Mouse (Mus musculus) monocyte, adult 59 days (primary cell): Measurements from ENCODE around the gene 4930519P11Rik. TPM values are rescaled to one million over a fixed set of nuclear protein-coding genes. Genes with fewer than 3 reads are reported as not detected.

Experiments
- total RNA-seq, 2 experiments: library from RNA; stranded (reverse); gene quantifications; one replicate each; pipeline ENCODE4 v1.2.4; 2023

4930519P11Rik gene
- not detected for total RNA-seq

DNA sequence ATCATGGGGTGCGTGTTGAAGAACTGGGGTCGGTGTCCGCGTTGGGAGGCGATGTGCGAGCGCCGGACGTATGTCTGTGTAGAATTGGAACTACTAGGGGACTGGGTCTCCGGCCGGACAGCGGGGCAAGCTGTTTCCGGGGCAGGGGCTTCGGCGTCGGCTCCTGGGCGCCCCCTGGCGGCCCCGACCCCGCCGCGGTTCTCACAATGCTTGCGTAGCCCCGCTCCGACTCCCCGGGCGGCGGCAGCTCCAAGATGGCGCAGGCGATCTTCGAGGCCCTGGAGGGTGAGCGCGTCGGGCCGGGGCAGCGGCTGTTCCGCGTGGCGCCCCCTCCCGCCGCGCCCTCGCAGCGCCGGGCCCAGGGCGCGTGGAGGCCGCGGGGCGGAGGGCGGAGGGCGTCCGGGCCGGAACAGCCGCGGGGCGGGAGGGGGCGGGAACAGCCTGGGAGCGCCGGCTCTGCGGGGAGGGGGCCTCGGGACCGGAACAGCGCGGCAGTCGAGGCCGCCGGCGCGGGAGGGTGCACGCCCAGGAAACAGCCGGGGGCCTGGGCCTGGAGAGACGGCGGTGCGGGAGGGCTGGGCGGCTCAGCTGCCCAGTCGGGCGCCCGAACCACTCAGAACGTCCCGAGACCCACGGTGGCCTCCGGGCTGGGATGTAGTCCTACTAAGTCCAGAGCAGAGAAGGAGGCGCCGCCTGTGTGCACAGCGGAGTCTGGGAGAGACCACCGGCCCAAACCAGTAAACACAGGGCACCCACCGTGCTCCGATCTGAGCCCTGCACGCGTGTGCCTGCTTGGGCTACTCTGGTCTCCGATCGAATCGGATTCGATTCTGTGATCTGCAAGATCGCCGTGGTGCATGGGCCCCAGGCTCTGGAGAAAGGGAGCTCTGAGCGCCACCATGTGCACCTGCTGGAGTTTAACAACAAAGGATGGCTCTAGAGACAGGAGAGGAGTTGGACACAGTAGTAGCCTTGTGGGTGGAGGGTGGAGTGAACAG, at the start of gene 4930519P11Rik, which contains the start of gene Zfp341:
Gene 4930519P11Rik (minus strand): TSS at position 320 of the 998 bp plus-strand sequence.
Gene Zfp341 (plus strand): TSS at position 180 of the 998 bp plus-strand sequence.

DNA sequence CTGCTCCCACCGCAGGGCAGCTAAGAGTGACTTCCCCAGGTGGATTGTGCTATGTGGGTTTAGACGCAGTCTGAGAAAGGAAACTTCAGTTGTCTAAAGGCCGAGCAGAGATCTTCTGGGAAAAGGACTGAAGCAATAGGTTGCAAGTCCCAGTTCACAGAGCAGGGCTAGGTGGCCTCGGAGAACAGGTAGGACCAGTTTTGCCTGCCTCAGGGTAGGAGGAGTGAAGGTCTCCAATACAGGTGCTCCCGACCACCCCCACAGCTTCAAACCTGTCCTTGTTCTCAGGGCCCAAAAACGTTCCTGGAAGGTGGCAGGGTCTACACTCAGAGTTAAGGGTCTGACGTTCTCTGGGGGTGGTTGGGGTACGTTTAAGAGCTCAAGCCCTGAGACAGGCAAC, 38.1 kb upstream of the 4930519P11Rik start, which contains the start of gene Chmp4b:
Gene Chmp4b (plus strand): TSS at position 343 of the 400 bp plus-strand sequence.

DNA sequence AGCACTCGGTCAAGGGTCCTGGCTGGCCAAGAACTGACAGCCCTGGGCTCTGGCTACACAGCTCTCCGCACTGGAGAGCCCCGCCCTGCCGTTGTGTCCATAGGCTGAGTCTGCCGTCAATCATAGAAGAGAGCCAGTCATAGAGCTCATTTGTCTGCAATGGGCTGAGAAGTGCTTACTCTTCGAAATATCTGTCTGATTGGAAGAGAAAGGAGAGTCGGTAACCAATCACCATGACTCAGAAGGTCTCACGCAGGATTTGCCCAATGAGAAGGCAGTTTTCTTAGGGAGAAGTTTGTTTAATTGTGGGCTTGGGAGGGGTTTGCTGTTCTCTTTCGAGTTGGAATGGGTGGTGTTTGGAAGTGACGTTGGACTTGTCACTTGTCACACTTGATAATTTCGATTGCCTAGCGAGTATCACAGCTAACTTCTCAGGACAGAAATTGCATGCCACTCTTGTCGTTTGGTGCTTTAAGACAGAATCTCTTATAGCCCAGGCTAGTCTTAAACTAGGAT, 9.5 kb downstream of the 4930519P11Rik start, which contains the start of gene Pxmp4:
Gene Pxmp4 (minus strand): TSS at position 71 of the 516 bp plus-strand sequence.

DNA sequence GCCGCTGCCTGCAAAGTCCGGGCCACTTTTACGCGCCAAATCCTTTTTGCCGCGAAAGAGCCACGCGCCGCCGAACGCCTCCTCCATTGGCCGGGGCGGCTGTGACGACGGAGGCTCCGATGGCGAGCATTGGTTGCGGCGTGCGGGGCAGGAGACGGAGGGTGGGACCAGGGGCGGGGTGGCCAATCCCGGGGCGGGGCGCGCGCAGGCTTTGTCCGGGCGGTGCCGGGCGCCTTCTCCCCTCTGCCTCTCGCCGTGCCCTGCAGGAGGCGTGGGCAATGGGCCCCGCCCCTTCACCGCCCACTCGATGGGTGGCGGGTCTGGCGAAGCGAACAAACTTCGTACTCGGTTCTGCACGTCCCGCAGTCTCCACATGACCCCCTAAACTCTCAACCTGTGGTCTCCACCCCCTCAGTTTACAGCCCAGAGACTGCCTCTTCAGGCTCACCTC, 43.4 kb downstream of the 4930519P11Rik start, which contains the start of gene E2f1:
Gene E2f1 (minus strand): TSS at position 57 of the 451 bp plus-strand sequence.

Other genes with a start within 250 kb of the 4930519P11Rik start
- 10 to 100 TPM in 1 of 2 experiments, 1 to 10 TPM in 1; 7.7 to 10.8 TPM for gene Cdk5rap1, start 240.4 kb downstream of the 4930519P11Rik start, total RNA-seq
- gene Snta1, start 205.3 kb downstream of the 4930519P11Rik start, total RNA-seq: 10 to 100 TPM; 17.2 to 20.8 TPM
- 10 to 100 TPM; 22.0 to 22.3 TPM for gene Cbfa2t2, start 177.0 kb downstream of the 4930519P11Rik start, total RNA-seq
- 1 to 10 TPM; 1.9 to 2.0 TPM for gene 1700003F12Rik, start 66.4 kb downstream of the 4930519P11Rik start, total RNA-seq
- under 1 TPM in 1 of 2 experiments, not detected in 1; 0.42 TPM for gene Actl10, start 61.7 kb downstream of the 4930519P11Rik start, total RNA-seq
- gene Necab3, start 54.5 kb downstream of the 4930519P11Rik start, total RNA-seq: under 1 TPM; 0.30 to 0.79 TPM
- gene E2f1, start 43.5 kb downstream of the 4930519P11Rik start, total RNA-seq: 10 to 100 TPM; 10.5 to 10.6 TPM
- 10 to 100 TPM; 14.9 to 15.0 TPM for gene Pxmp4, start 9.7 kb downstream of the 4930519P11Rik start, total RNA-seq
- 1 to 10 TPM; 4.9 to 5.8 TPM for gene Zfp341, start 140 bp downstream of the 4930519P11Rik start, total RNA-seq
- gene Chmp4b, start 38.3 kb upstream of the 4930519P11Rik start, total RNA-seq: 100 to 1,000 TPM; 209 to 230 TPM
- not detected for gene Gm14214, start 156.6 kb upstream of the 4930519P11Rik start, total RNA-seq
- gene Raly, start 177.7 kb upstream of the 4930519P11Rik start, total RNA-seq: 100 to 1,000 TPM; 178 to 210 TPM
- not detected for gene a, start 178.0 kb upstream of the 4930519P11Rik start, total RNA-seq